In the genomic region with DNA sequence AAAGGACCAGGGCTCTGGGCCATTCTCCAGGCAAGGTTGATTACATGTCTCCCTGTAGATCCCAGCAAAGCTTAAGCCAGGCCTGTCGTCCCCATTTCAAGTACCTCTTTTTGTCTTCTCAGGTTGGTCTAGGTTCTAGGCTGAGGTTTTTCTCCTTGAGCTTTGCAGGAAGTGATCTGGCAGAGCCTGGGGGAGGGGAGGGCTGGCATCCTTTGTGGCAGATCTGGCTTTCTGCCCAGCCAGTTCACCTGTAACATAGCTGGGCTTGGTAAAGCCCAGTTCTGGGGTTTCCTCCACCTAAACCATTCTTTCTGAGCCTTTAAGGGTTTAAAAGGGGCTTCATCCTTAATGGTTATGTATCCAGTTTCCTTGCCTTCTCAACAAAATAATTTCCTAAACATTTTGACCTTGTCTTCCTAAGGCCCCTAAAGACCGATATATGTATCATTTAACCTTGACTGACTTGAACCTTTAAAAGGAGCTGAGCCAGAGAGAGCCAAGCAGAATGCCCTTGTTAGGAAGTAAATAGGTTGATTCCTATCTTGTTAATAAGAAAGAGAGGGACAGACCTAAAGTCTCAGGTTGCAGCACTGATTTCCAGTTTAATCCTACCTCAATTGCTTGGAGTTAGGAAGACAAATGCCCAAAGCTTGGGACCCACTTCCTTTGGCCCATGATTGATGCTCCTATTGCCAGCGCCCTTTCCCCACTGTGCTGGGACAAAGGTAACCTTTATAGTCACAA, we compare ENCODE assay signal across 16 mouse cellular contexts. TPM values are rescaled to one million over a fixed set of nuclear protein-coding genes. Genes with fewer than 3 reads are reported as not detected.
A peak's percentile ranks its signal among the peaks of the same experiment; 100 is the strongest.
DNase-seq lines count a peak whose midpoint lies in the region; ATAC-seq and TF ChIP-seq lines count a peak whose summit lies in the region.
"Had no signal": no experiment of that assay in that cellular context is flagged by ENCODE, and none has a peak within 500 bp of the region (broad histone marks: within the 10 kb centered on the region; RNA-seq: fewer than 3 reads in every experiment).

A gene (plus strand): TSS at position 694 of the 744 bp plus-strand sequence.

- no peak for ATAC-seq in hindbrain, embryonic 13.5 days (ENCODE audit: low FRiP score)
- no peak for ATAC-seq in forebrain, postnatal 0 days

- DNase-seq in lung, adult 18-20 months: peak; percentile 32 to 55
- no peak for DNase-seq in lung, postnatal 25 days (ENCODE audit: low spot score)
- DNase-seq in cerebellum, adult 9-10 months: peak; percentile 51
- peak; percentile 62 for DNase-seq in kidney, postnatal 14 days
- DNase-seq in thymus, postnatal 14 days: peak; percentile 72
- no peak for DNase-seq in forebrain, postnatal 0 days
- no peak for DNase-seq in c-Kit-positive CD71-positive TER-119-positive erythroid progenitor cells, embryonic 14.5 days (ENCODE audit: low spot score)
- DNase-seq: adrenal gland, adult 2 months; left cerebral cortex, postnatal 4 days had no signal

- no peak within 1 kb of the TSS for H3K9ac ChIP-seq in hindbrain, embryonic 13.5 days
- no peak within 1 kb of the TSS for H3K9ac ChIP-seq in forebrain, postnatal 0 days
- H3K9ac ChIP-seq: embryonic facial prominence, embryonic 15.5 days; hindbrain, embryonic 12.5 days had no signal

- TF ChIP-seq CTCF in forebrain, postnatal 0 days (IDR thresholded peaks at IDR 0.05; ENCODE audit: low read depth): no peak

- H3K36me3 ChIP-seq in hindbrain, embryonic 13.5 days: peaks cover 22% of the 10 kb centered on the region
- peaks cover 24% of the 10 kb centered on the region for H3K36me3 ChIP-seq in forebrain, postnatal 0 days (ENCODE audit: insufficient read depth)

- no peak within 1 kb of the TSS for H3K27ac ChIP-seq in hindbrain, embryonic 13.5 days
- H3K27ac ChIP-seq in forebrain, postnatal 0 days (ENCODE audit: low read depth, low read length): no peak within 1 kb of the TSS
- H3K27ac ChIP-seq: embryonic facial prominence, embryonic 15.5 days; hindbrain, embryonic 12.5 days had no signal

- no peaks in the 10 kb centered on the region for H3K27me3 ChIP-seq in hindbrain, embryonic 13.5 days
- no peaks in the 10 kb centered on the region for H3K27me3 ChIP-seq in forebrain, postnatal 0 days (ENCODE audit: insufficient read depth, low read length)
- H3K27me3 ChIP-seq: embryonic facial prominence, embryonic 15.5 days; hindbrain, embryonic 12.5 days had no signal

- H3K9me3 ChIP-seq in hindbrain, embryonic 13.5 days: no peaks in the 10 kb centered on the region
- H3K9me3 ChIP-seq in forebrain, postnatal 0 days (ENCODE audit: low read length): no peaks in the 10 kb centered on the region
- H3K9me3 ChIP-seq: embryonic facial prominence, embryonic 15.5 days; hindbrain, embryonic 12.5 days had no signal

- WGBS in hindbrain, embryonic 13.5 days: 75% methylated on average over 3 of the region's 3 CpGs
- 75% methylated on average over 3 of the region's 3 CpGs for WGBS in forebrain, postnatal 0 days

- H3K4me3 ChIP-seq in hindbrain, embryonic 13.5 days: no peak within 1 kb of the TSS
- no peak within 1 kb of the TSS for H3K4me3 ChIP-seq in forebrain, postnatal 0 days (ENCODE audit: low read depth, low read length)
- H3K4me3 ChIP-seq: embryonic facial prominence, embryonic 15.5 days; hindbrain, embryonic 12.5 days; myocyte had no signal

- no peak within 1 kb of the TSS for H3K4me2 ChIP-seq in hindbrain, embryonic 13.5 days
- H3K4me2 ChIP-seq in forebrain, postnatal 0 days (ENCODE audit: low read depth): no peak within 1 kb of the TSS
- H3K4me2 ChIP-seq: embryonic facial prominence, embryonic 15.5 days; heart, embryonic 11.5 days; hindbrain, embryonic 12.5 days had no signal

- peaks cover 28% of the 10 kb centered on the region for H3K4me1 ChIP-seq in hindbrain, embryonic 13.5 days (replicated peaks)
- 0 out of 2 replicates have a peak, but pooled peaks cover 3% of the 10 kb centered on the region for H3K4me1 ChIP-seq in forebrain, postnatal 0 days (ENCODE audit: insufficient read depth)

RNA-seq across cellular contexts. Expression of the gene that starts here (rescaled TPM):
- polyA plus RNA-seq in hindbrain, embryonic 13.5 days (2015; fragmentation: Nextera tagmentation; extraction: Ambion mirVana): not detected in 2 replicates
- 0.19 TPM in 1 of 2 replicates, not detected in the other for total RNA-seq in forebrain, postnatal 0 days (2014; rRNA removed)
- polyA plus RNA-seq in forebrain, postnatal 0 days (2015; fragmentation: Nextera tagmentation; extraction: Ambion mirVana): not detected in 2 replicates
- total RNA-seq: adrenal gland, adult 2 months; gastrocnemius, adult 18-20 months; MEL had no signal
- polyA plus RNA-seq: adrenal gland, adult 2 months; embryonic facial prominence, embryonic 15.5 days; heart, embryonic 11.5 days; hindbrain, embryonic 12.5 days; myocyte had no signal

Comparison
In these comparisons a context has a peak if more than half of its experiments do, and no peak if none do; other contexts are left out.
1. DNase-seq: peak in lung, adult 18-20 months (2 of 2), cerebellum, adult 9-10 months (single experiment), kidney, postnatal 14 days (single experiment) and thymus, postnatal 14 days (single experiment); none in lung, postnatal 25 days (single experiment), forebrain, postnatal 0 days (single experiment) and c-Kit-positive CD71-positive TER-119-positive erythroid progenitor cells, embryonic 14.5 days (single experiment).